Mouse (Mus musculus) splenic B cell, adult 2 months (primary cell): ENCODE data around the gene Snrpd3.
"Not testable (repeated sequence)": the region's sequence is repeated elsewhere in the genome, so short reads cannot be mapped to it uniquely, and the experiment has no call there.

Source experiments
- DNase-seq: peaks from one replicate; pipeline ENCODE4 v3.0.0-alpha.2; 2011; ENCODE audit warnings: low read depth, low spot score
- H3K27me3 ChIP-seq: 2 replicates; pipeline ENCODE4 v1.6.1; 2012; ENCODE audit warnings: mild to moderate bottlenecking, low read length, moderate library complexity, mixed read lengths; ENCODE audit not compliant: control insufficient read depth, poor library complexity, insufficient read depth, severe bottlenecking
- H3K36me3 ChIP-seq: 2 replicates; pipeline ENCODE4 v1.6.1; 2012; ENCODE audit warnings: mild to moderate bottlenecking, low read length, moderate library complexity, mixed read lengths; ENCODE audit not compliant: control insufficient read depth, poor library complexity, insufficient read depth, severe bottlenecking

Gene Snrpd3

GRCm38 (mm10) chr10:75561071-75561654, 43.8 kb downstream of the Snrpd3 start, which contains the start of gene Ggt1:
Gene Ggt1 (plus strand): TSS chr10:75561604.
- H3K27me3 ChIP-seq = 0 out of 2 replicates have a peak, but pooled peaks cover 3% of the 10 kb centered on the region
- H3K36me3 ChIP-seq = no peaks in the 10 kb centered on the region
- no peak for DNase-seq

DNA sequence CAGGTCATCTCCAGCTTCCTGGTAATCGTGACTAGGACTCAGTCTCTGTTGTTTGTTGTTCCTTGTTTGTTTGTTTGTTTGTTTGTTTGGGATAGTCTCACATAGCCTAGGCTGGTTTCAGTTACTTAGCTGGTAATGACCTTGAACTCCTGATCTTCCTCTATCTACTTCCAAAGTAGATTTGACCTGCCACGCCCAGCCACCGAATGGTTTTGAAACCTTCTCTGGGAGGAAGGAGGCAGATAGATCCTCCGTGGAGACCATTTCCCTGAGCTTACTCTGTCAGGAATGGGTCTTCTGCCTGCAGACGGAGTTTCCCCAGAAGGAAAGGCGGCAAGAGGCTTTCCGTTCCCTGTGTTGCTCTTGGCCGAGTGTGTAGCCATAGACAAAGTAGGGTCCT, 45.2 kb downstream of the Snrpd3 start:
- Histone ChIP-seq H3K27me3 (0 out of 2 replicates have a peak, but pooled peaks cover 3% of the 10 kb centered on the region), H3K36me3 (no peaks in the 10 kb centered on the region)
- DNase-seq = no peak

GRCm38 (mm10) chr10:75564687-75565265, 47.4 kb downstream of the Snrpd3 start:
- Histone ChIP-seq H3K27me3 (0 out of 2 replicates have a peak, but pooled peaks cover 3% of the 10 kb centered on the region), H3K36me3 (no peaks in the 10 kb centered on the region)
- DNase-seq = no peak

- 0 out of 2 replicates have a peak, but pooled peaks cover 3% of the 10 kb centered on the region for H3K27me3 ChIP-seq
- DNase-seq = peak; percentile 62
- H3K36me3 ChIP-seq = no peaks in the 10 kb centered on the region
Measured at GRCm38 (mm10) chr10:75565436-75565835, 48.1 kb downstream of the Snrpd3 start.

GRCm38 (mm10) chr10:75565906-75566305, 48.6 kb downstream of the Snrpd3 start:
- no peak for DNase-seq
- Histone ChIP-seq H3K27me3 (no peaks in the 10 kb centered on the region), H3K36me3 (no peaks in the 10 kb centered on the region)

GRCm38 (mm10) chr10:75566321-75566720, 49.0 kb downstream of the Snrpd3 start:
- H3K27me3 ChIP-seq = no peaks in the 10 kb centered on the region
- DNase-seq = no peak
- no peaks in the 10 kb centered on the region for H3K36me3 ChIP-seq

- H3K36me3 ChIP-seq, H3K27me3 ChIP-seq, DNase-seq: not testable (repeated sequence)
Measured at GRCm38 (mm10) chr10:75566765-75567164, 49.4 kb downstream of the Snrpd3 start.

GRCm38 (mm10) chr10:75568029-75568428, 50.7 kb downstream of the Snrpd3 start:
- Histone ChIP-seq H3K36me3 (no peaks in the 10 kb centered on the region), H3K27me3 (no peaks in the 10 kb centered on the region)
- DNase-seq = no peak

DNA sequence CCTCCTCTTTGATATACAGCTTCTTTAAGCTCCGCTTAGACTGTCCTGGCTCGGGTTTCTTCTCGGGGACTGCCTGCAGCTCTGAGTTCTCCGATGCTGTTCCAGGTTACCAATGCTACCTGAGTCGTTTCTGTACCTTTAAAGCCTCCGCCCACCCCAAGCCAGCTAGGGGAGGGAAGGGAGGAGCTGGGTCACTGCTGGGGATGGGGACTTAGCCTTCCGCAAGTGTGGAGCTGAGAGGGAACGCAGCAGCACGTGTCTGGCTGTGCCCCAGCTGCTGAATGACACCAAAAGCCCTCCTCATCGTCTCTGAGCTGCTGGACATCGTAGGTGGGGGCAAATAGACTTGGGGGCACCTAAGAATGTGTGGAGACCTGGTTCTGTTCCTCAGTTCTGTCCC, 51.1 kb downstream of the Snrpd3 start:
- DNase-seq = no peak
- H3K27me3 ChIP-seq = no peaks in the 10 kb centered on the region
- no peaks in the 10 kb centered on the region for H3K36me3 ChIP-seq

- no peaks in the 10 kb centered on the region for H3K27me3 ChIP-seq
- no peaks in the 10 kb centered on the region for H3K36me3 ChIP-seq
- DNase-seq = no peak
Measured at GRCm38 (mm10) chr10:75568851-75569250, 51.5 kb downstream of the Snrpd3 start.

- Histone ChIP-seq H3K36me3 (no peaks in the 10 kb centered on the region), H3K27me3 (no peaks in the 10 kb centered on the region)
- no peak for DNase-seq
Measured at GRCm38 (mm10) chr10:75570981-75571657, 53.8 kb downstream of the Snrpd3 start.

DNA sequence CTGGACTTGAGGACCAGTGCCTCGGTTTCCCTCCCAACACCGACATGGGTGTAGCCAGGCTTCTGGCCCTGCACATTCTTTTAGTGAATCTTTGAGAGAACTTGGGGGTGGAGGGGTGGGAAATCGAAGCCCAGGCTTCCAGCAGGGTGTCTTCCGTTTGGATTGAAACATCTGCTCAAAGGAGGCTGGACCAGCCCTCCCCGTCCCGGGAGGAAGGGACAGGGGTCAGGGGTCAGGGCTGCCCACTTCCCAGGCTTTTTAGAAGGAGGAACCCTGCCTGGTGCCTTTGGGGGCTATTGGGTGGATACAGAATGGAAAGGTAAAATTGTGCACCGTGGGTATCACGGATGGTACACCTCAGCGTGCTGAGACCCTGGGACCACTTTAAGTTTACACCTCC, 54.6 kb downstream of the Snrpd3 start:
- Histone ChIP-seq H3K36me3 (no peaks in the 10 kb centered on the region), H3K27me3 (no peaks in the 10 kb centered on the region)
- no peak for DNase-seq

DNA sequence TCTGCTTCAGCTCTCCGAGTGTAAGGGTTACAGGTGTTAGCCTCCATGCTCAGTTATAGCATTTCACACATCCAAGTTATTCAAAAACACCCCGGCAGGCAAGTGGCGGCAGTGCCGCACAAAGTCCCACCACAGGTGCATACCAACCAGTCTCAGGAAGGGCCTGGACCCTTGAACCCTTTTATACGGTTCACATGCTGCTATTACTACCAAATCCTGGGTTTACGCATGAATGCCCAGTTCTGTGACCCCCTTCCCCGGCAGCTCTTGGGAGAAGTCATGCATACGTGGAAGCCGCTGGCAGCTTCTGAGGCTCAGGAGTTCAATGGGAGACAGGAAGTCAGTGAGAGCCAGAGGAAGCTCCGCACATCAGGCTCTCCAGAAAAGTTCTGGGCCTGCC, 55.8 kb downstream of the Snrpd3 start:
- DNase-seq = no peak
- Histone ChIP-seq H3K27me3 (no peaks in the 10 kb centered on the region), H3K36me3 (no peaks in the 10 kb centered on the region)

DNA sequence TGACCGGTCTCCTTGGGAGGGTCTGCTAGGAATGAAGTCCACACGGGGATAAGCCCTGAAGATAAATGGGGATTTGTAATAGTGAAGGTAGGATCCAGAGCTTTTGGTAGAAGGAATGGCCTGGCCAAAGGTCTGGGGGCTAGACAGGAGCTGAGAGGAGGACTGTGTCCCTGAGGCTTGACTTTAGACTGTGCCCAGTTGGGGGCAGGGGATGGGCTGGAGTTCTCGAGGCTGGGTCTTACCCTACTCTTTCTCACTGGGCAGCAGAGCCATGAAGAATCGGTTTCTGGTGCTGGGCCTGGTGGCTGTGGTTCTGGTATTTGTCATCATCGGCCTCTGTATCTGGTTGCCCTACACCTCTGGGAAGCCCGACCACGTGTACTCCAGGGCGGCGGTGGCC, 56.6 kb downstream of the Snrpd3 start:
- no peaks in the 10 kb centered on the region for H3K36me3 ChIP-seq
- no peaks in the 10 kb centered on the region for H3K27me3 ChIP-seq
- DNase-seq = no peak

- Histone ChIP-seq H3K36me3 (no peaks in the 10 kb centered on the region), H3K27me3 (no peaks in the 10 kb centered on the region)
- DNase-seq = no peak
Measured at GRCm38 (mm10) chr10:75579129-75579528, 61.8 kb downstream of the Snrpd3 start.
